Mouse (Mus musculus) gonadal fat pad, adult 2 months (tissue): ENCODE data around the gene Snd1. TPM values are rescaled to one million over a fixed set of nuclear protein-coding genes. Genes with fewer than 3 reads are reported as not detected.
A peak's percentile ranks its signal among the peaks of the same experiment; 100 is the strongest.

Source experiments
- DNase-seq: peaks from one replicate; pipeline ENCODE4 v3.0.0-alpha.2; 2012; ENCODE audit warnings: low read depth
- polyA plus RNA-seq: library from polyadenylated mRNA; depleted of rRNA; stranded (reverse); fragments of >200 nt; gene quantifications from 2 replicates; pipeline ENCODE4 v1.2.3, GENCODE M21; 2012

Snd1 gene
- polyA plus RNA-seq, 1 experiment, result 120 TPM

- no peak for DNase-seq
These were observed 72.0 kb downstream of the Snd1 start for GRCm38 (mm10) chr6:28546943-28547342.

GRCm38 (mm10) chr6:28549374-28549773 is 74.4 kb downstream of the Snd1 start:
- peak; percentile 61 for DNase-seq

- peak; percentile 99 for DNase-seq
These were observed 75.5 kb downstream of the Snd1 start for GRCm38 (mm10) chr6:28550255-28551004.

- no peak for DNase-seq
These were observed 79.5 kb downstream of the Snd1 start for GRCm38 (mm10) chr6:28554470-28554869.

- no peak for DNase-seq
These were observed 80.1 kb downstream of the Snd1 start for GRCm38 (mm10) chr6:28555002-28555401.

- no peak for DNase-seq
These were observed 80.5 kb downstream of the Snd1 start for GRCm38 (mm10) chr6:28555428-28555827.

- no peak for DNase-seq
These were observed 82.8 kb downstream of the Snd1 start for GRCm38 (mm10) chr6:28557728-28558127.

- DNase-seq, result no peak
These were observed 84.5 kb downstream of the Snd1 start for GRCm38 (mm10) chr6:28559419-28559818.

GRCm38 (mm10) chr6:28561291-28561995 is 86.5 kb downstream of the Snd1 start:
- DNase-seq, result no peak

GRCm38 (mm10) chr6:28562323-28563044 is 87.5 kb downstream of the Snd1 start:
- DNase-seq, result no peak

GRCm38 (mm10) chr6:28567978-28568377 is 93.0 kb downstream of the Snd1 start:
- no peak for DNase-seq

- DNase-seq, result no peak
These were observed 97.0 kb downstream of the Snd1 start for GRCm38 (mm10) chr6:28571946-28572345.

- no peak for DNase-seq
These were observed 98.2 kb downstream of the Snd1 start for GRCm38 (mm10) chr6:28572991-28573759.

- no peak for DNase-seq
These were observed 101.7 kb downstream of the Snd1 start for GRCm38 (mm10) chr6:28576356-28577264.

GRCm38 (mm10) chr6:28582847-28583246 is 107.9 kb downstream of the Snd1 start:
- DNase-seq, result no peak

GRCm38 (mm10) chr6:28583399-28583798 is 108.5 kb downstream of the Snd1 start:
- DNase-seq, result no peak

GRCm38 (mm10) chr6:28586806-28587205 is 111.9 kb downstream of the Snd1 start:
- peak; percentile 75 for DNase-seq

- no peak for DNase-seq
These were observed 113.7 kb downstream of the Snd1 start for GRCm38 (mm10) chr6:28588494-28589171.

GRCm38 (mm10) chr6:28592323-28592893 is 117.5 kb downstream of the Snd1 start:
- DNase-seq, result no peak

GRCm38 (mm10) chr6:28593708-28594107 is 118.8 kb downstream of the Snd1 start:
- DNase-seq, result no peak
